Mouse (Mus musculus): ENCODE data around the gene Rgs1. TPM values are rescaled to one million over a fixed set of nuclear protein-coding genes. Genes with fewer than 3 reads are reported as not detected.

Rgs1 gene
- total and polyA plus RNA-seq, 2 experiments from 2014 or later = not detected

DNA sequence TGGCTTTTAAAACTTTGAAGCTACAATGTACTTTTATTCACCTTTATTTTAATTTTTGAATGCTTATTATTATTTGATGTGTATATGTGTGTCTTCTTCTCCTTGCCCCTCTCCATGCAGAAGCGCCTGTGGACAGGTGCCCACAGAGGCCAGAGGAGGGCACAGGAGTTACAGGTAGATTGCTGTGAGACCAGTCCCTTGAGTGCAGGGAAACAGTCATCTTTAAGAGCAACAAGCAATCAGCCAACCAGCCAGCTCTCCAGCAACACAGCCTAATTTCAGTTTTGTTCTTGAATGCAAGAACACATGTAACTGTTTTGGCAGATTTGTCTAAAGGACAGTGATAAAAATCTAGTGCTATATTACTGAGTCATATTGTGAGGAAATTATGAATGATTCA, 1.7 kb downstream of the Rgs1 start:
- Histone ChIP-seq H3K4me2 (ENCODE audit: low read depth, low read length, poor library complexity, severe bottlenecking) (no peak overlapping the region), H3K9me3 (ENCODE audit: low read length) (no peaks in the 10 kb centered on the region), H3K4me3 (ENCODE audit: low read depth, low read length) (no peak overlapping the region), H3K36me3 (ENCODE audit: insufficient read depth, low read length) (no peaks in the 10 kb centered on the region), H3K9ac (replicated peaks; ENCODE audit: low read length, poor library complexity, severe bottlenecking) (no peak overlapping the region), H3K27ac (ENCODE audit: low read depth, low read length) (no peak overlapping the region), H3K4me1 (ENCODE audit: insufficient read depth, low read length) (no peaks in the 10 kb centered on the region), H3K27me3 (ENCODE audit: insufficient read depth, low read length) (no peaks in the 10 kb centered on the region)
- DNase-seq (ENCODE audit: low spot score) (no peak), ATAC-seq (ENCODE audit: low FRiP score) (no peak)
- WGBS = 90% methylated on average over 1 of the region's 1 CpGs
- TF ChIP-seq CTCF (IDR thresholded peaks at IDR 0.05) = no peak

DNA sequence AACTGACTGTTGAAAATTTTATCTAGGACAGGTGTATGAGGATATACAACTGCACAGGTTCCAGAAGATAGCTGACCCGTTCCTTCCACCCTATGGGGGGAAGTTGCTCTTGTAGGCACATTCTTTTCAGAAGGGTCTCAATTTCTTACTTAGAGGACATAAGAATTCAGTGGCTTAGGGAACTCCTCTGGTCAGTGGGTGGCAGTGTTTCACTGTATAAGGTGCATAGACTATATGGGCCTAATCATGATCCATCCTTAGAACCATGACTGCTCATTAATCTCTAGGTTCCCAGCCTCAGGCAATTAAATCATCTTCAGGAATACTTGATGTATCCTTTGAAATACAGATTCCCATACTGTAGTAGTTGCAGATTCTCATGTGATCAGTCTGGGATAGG, 5.5 kb downstream of the Rgs1 start:
- H3K4me3 ChIP-seq (ENCODE audit: low read depth, low read length) = no peak overlapping the region
- H3K27ac ChIP-seq (ENCODE audit: low read depth, low read length) = no peak overlapping the region
- DNase-seq (ENCODE audit: low spot score) (peak; percentile 34), ATAC-seq (ENCODE audit: low FRiP score) (no peak; the same call in 1 of the 2 replicates)
- WGBS = 70% methylated on average over 1 of the region's 1 CpGs
- H3K36me3 ChIP-seq (ENCODE audit: insufficient read depth, low read length) = no peaks in the 10 kb centered on the region
- H3K9ac ChIP-seq (replicated peaks; ENCODE audit: low read length, poor library complexity, severe bottlenecking) = no peak overlapping the region
- no peaks in the 10 kb centered on the region for H3K9me3 ChIP-seq (ENCODE audit: low read length)
- H3K4me1 ChIP-seq (ENCODE audit: insufficient read depth, low read length) = no peaks in the 10 kb centered on the region
- H3K27me3 ChIP-seq (ENCODE audit: insufficient read depth, low read length) = no peaks in the 10 kb centered on the region
- no peak overlapping the region for H3K4me2 ChIP-seq (ENCODE audit: low read depth, low read length, poor library complexity, severe bottlenecking)
- peak; percentile 49 for TF ChIP-seq CTCF (IDR thresholded peaks at IDR 0.05)

DNA sequence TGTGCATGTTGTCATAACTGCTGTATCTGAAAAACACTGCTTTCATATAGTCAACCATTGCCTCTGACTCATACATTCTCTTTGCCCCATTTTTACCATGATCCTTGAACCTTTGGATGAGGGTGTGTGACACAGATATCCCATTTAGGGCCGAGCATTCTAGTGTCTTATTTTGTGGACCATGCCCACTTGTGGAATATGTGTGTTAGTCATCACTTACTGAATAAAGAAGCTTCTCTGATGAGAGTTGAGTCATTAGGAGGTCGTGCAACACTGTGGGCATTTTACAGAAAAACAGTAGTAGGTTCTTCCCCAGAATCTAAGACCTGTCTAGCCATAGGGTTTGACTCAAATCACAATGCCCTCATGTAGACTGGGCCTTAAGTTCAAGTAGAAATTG, 9.8 kb downstream of the Rgs1 start:
- H3K4me1 ChIP-seq (ENCODE audit: insufficient read depth, low read length) = no peaks in the 10 kb centered on the region
- no peak overlapping the region for H3K27ac ChIP-seq (ENCODE audit: low read depth, low read length)
- H3K27me3 ChIP-seq (ENCODE audit: insufficient read depth, low read length) = no peaks in the 10 kb centered on the region
- H3K4me3 ChIP-seq (ENCODE audit: low read depth, low read length) = no peak overlapping the region
- no peak for TF ChIP-seq CTCF (IDR thresholded peaks at IDR 0.05)
- DNase-seq (ENCODE audit: low spot score) = no peak
- H3K4me2 ChIP-seq (ENCODE audit: low read depth, low read length, poor library complexity, severe bottlenecking) = no peak overlapping the region
- no peaks in the 10 kb centered on the region for H3K9me3 ChIP-seq (ENCODE audit: low read length)
- H3K9ac ChIP-seq (replicated peaks; ENCODE audit: low read length, poor library complexity, severe bottlenecking) = no peak overlapping the region
- no peaks in the 10 kb centered on the region for H3K36me3 ChIP-seq (ENCODE audit: insufficient read depth, low read length)
- 77% methylated on average over 2 of the region's 2 CpGs for WGBS
- no peak for ATAC-seq (ENCODE audit: low FRiP score)

DNA sequence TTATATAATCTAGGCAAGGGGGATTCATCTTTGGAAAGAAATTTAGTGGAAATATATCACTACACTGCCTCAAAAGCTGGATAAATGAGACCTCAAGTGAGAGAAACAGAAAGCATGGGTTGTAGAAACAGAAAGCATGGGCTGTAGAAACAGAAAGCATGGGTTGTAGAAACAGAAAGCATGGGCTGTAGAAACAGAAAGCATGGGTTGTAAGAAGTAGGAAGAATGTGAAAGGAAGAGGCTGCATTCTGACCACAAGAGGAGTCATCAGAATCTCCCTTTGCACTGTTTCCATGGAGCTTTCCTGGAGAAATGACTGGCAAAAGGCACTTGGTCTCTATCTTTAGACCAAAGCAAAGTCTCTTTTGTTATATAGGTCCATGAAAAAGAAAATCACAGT, 33.8 kb downstream of the Rgs1 start:
- no peak for ATAC-seq (ENCODE audit: low FRiP score)
- H3K4me2 ChIP-seq (ENCODE audit: low read depth, low read length, poor library complexity, severe bottlenecking) = no peak overlapping the region
- H3K27ac ChIP-seq (ENCODE audit: low read depth, low read length) = no peak overlapping the region
- no peak overlapping the region for H3K9ac ChIP-seq (replicated peaks; ENCODE audit: low read length, poor library complexity, severe bottlenecking)
- DNase-seq (ENCODE audit: low spot score) = no peak
- no peaks in the 10 kb centered on the region for H3K27me3 ChIP-seq (ENCODE audit: insufficient read depth, low read length)
- H3K9me3 ChIP-seq (ENCODE audit: low read length) = no peaks in the 10 kb centered on the region
- no peak for TF ChIP-seq CTCF (IDR thresholded peaks at IDR 0.05)
- no peaks in the 10 kb centered on the region for H3K36me3 ChIP-seq (ENCODE audit: insufficient read depth, low read length)
- no peaks in the 10 kb centered on the region for H3K4me1 ChIP-seq (ENCODE audit: insufficient read depth, low read length)
- no peak overlapping the region for H3K4me3 ChIP-seq (ENCODE audit: low read depth, low read length)

DNA sequence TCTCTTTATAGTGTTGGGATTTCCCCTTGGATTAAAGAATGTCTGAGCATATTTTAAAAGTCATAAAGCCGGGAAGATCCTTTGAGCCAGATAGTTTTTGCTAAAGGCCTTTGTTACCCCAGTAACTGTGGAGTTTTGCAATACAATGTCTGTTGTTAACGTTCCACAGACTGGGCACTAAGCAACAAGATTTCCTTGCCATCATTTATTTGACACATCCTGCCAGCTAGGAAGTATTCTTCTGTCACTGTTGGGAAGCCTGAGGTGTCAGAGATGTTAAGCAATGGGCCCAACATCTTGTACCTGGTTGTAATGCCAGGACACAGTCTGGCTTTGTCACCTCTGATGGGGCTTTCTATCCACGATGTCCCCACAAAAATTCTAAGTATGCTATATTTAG, 38.1 kb downstream of the Rgs1 start:
- H3K4me3 ChIP-seq (ENCODE audit: low read depth, low read length) = no peak overlapping the region
- no peaks in the 10 kb centered on the region for H3K36me3 ChIP-seq (ENCODE audit: insufficient read depth, low read length)
- no peak overlapping the region for H3K27ac ChIP-seq (ENCODE audit: low read depth, low read length)
- TF ChIP-seq CTCF (IDR thresholded peaks at IDR 0.05) = no peak
- no peak overlapping the region for H3K4me2 ChIP-seq (ENCODE audit: low read depth, low read length, poor library complexity, severe bottlenecking)
- H3K9ac ChIP-seq (replicated peaks; ENCODE audit: low read length, poor library complexity, severe bottlenecking) = no peak overlapping the region
- no peaks in the 10 kb centered on the region for H3K4me1 ChIP-seq (ENCODE audit: insufficient read depth, low read length)
- 43% methylated on average over 3 of the region's 3 CpGs for WGBS
- no peaks in the 10 kb centered on the region for H3K27me3 ChIP-seq (ENCODE audit: insufficient read depth, low read length)
- no peaks in the 10 kb centered on the region for H3K9me3 ChIP-seq (ENCODE audit: low read length)
- DNase-seq (ENCODE audit: low spot score) = no peak
- no peak for ATAC-seq (ENCODE audit: low FRiP score)

DNA sequence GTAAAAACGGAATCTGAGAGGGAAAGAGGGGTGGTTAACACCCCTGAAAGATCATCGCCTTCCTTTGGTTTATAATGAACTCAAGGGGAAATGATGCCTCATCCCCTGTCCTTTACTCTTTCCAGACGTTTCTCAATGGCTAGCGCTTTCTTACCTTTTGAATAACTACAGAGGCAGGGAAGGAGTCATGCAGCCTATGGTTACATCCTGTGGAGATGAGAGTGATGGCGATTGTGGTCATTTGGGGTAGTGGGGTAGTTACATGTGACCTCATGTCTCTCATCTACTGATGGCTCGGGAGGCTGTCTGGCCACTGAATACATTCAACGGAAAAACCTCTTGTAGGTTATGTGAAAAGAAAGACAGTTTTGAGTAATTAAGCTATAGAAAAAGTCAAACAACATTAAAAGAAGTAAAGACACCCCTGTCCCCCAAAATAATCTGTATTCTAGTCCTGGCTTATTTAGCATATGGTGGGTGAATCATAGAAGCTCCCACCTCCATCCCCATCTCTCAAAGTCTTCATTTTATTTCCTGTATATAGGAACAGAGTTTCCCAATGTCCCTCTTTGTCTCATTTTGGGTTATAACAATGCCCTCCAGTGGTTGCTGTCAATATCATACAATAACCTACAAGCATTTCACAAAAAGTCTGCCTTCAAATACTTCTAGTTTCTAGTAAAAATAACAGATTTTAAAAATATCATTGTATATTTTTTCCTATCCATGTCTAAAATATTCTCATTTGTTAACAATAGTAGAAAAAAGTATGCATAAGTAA, 42.6 kb downstream of the Rgs1 start:
- Histone ChIP-seq H3K9ac (replicated peaks; ENCODE audit: low read length, poor library complexity, severe bottlenecking) (no peak overlapping the region), H3K27ac (ENCODE audit: low read depth, low read length) (no peak overlapping the region), H3K36me3 (ENCODE audit: insufficient read depth, low read length) (no peaks in the 10 kb centered on the region), H3K4me1 (ENCODE audit: insufficient read depth, low read length) (no peaks in the 10 kb centered on the region), H3K27me3 (ENCODE audit: insufficient read depth, low read length) (no peaks in the 10 kb centered on the region), H3K4me2 (ENCODE audit: low read depth, low read length, poor library complexity, severe bottlenecking) (no peak overlapping the region), H3K9me3 (ENCODE audit: low read length) (no peaks in the 10 kb centered on the region), H3K4me3 (ENCODE audit: low read depth, low read length) (no peak overlapping the region)
- no peak for ATAC-seq (ENCODE audit: low FRiP score)
- DNase-seq (ENCODE audit: low spot score) = no peak
- 78% methylated on average over 7 of the region's 7 CpGs for WGBS
- peak; percentile 33 for TF ChIP-seq CTCF (IDR thresholded peaks at IDR 0.05)

All from midbrain, postnatal 0 days (tissue).